Mouse (Mus musculus) neural tube, embryonic 15.5 days (tissue): ENCODE data around the gene Tbc1d2b. TPM values are rescaled to one million over a fixed set of nuclear protein-coding genes. Genes with fewer than 3 reads are reported as not detected.

Source experiments
- ATAC-seq: fragments of 200-750 bp; cut with Nextera tagmentation; 2 replicates; pipeline ENCODE4 v1.8.0; 2017; ENCODE audit warnings: mild to moderate bottlenecking, moderate TSS enrichment, moderate library complexity; ENCODE audit not compliant: low FRiP score
- H3K27ac ChIP-seq: fragments of 300-500 bp; sonication (generic); replicated peaks from 2 replicates; pipeline ENCODE4 v1.5.1; 2015; ENCODE audit warnings: mild to moderate bottlenecking, inconsistent platforms
- H3K27me3 ChIP-seq: fragments of 300-500 bp; sonication (generic); replicated peaks from 2 replicates; pipeline ENCODE4 v1.6.1; 2015; ENCODE audit warnings: inconsistent platforms
- H3K36me3 ChIP-seq: fragments of 300-500 bp; sonication (generic); 2 replicates; pipeline ENCODE4 v1.6.1; 2015; ENCODE audit warnings: inconsistent platforms
- H3K4me1 ChIP-seq: fragments of 300-500 bp; sonication (generic); 2 replicates; pipeline ENCODE4 v1.6.1; 2015; ENCODE audit warnings: inconsistent platforms
- H3K4me2 ChIP-seq: fragments of 300-500 bp; sonication (generic); 2 replicates; pipeline ENCODE4 v1.6.1; 2015; ENCODE audit warnings: inconsistent platforms, mild to moderate bottlenecking, moderate library complexity
- H3K4me3 ChIP-seq: fragments of 300-500 bp; sonication (generic); replicated peaks from 2 replicates; pipeline ENCODE4 v1.5.1; 2015; ENCODE audit warnings: mild to moderate bottlenecking, inconsistent platforms
- H3K9ac ChIP-seq: fragments of 300-500 bp; sonication (generic); replicated peaks from 2 replicates; pipeline ENCODE4 v1.6.1; 2015; ENCODE audit warnings: mild to moderate bottlenecking, inconsistent platforms
- H3K9me3 ChIP-seq: fragments of 300-500 bp; sonication (generic); replicated peaks from 2 replicates; pipeline ENCODE4 v1.6.1; 2016; ENCODE audit warnings: inconsistent platforms
- WGBS: fragments of 180-500 bp; shearing (Covaris S2); methylation state at CpG from one replicate; pipeline ENCODE4 v1.1.7; 2015; ENCODE audit warnings: mixed read lengths; 5-methylcytosine and 5-hydroxymethylcytosine counted together
- polyA plus RNA-seq: library from polyadenylated mRNA; unstranded; fragments of >200 nt; fragmentation: Nextera tagmentation; extraction: Ambion mirVana; gene quantifications from 2 replicates; pipeline ENCODE4 v1.2.1, GENCODE M21; 2015

The Tbc1d2b gene
- polyA plus RNA-seq, 1 experiment from 2014 or later: 6.1 TPM

DNA sequence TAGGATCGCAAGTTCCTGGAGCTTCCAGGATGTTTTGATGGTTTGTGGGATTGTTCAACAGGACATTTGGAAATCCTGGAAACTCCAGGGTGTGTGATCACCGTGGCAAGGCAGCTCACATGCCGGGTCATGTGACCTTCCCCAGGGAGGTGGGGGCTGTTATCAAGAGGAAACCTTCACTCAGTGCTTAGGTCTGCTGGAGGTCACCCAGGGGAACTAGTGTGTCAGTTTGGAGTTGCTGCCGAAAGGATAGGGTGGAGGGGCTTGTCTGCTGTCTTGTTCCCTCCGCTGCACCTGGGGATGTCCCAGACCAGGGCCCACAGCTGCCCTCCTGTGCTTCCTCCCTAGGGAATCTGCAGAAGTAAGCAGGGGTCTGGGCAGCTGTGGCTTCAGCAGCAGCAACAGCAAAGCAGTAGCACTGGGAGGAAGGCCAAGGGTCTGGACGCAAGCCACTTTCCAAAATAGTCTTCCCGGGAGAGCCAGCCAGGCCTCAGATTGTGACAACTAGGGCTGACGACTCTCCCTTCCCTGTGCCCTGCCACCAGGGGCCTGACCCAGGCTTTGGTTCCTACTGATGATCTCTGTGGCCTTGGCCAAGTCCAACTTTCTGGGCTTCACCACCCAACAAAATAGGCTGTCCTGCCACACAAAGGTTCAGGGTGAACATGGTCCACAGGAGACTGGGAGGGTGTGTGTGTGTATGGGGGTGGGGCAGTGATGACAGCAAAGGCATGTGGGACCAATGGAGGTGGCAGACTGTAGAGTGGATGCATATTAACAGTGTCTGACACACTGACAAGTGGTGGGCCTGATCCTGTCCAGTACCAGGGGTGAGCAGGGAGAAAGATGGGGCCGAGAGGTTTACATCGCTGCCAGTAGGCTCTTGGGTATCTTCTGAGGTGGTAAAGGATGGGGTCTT is 71.8 kb downstream of the Tbc1d2b start:
- peaks cover 46% of the 10 kb centered on the region; the same call in 1 of the 2 replicates for H3K36me3 ChIP-seq
- no peak for ATAC-seq
- H3K4me2 ChIP-seq: no peak overlapping the region
- no peaks in the 10 kb centered on the region for H3K4me1 ChIP-seq
- no peak overlapping the region for H3K9ac ChIP-seq
- H3K4me3 ChIP-seq: no peak overlapping the region
- 65% methylated on average over 10 of the region's 10 CpGs for WGBS
- H3K27me3 ChIP-seq: no peaks in the 10 kb centered on the region
- H3K9me3 ChIP-seq: no peaks in the 10 kb centered on the region
- H3K27ac ChIP-seq: no peak overlapping the region

DNA sequence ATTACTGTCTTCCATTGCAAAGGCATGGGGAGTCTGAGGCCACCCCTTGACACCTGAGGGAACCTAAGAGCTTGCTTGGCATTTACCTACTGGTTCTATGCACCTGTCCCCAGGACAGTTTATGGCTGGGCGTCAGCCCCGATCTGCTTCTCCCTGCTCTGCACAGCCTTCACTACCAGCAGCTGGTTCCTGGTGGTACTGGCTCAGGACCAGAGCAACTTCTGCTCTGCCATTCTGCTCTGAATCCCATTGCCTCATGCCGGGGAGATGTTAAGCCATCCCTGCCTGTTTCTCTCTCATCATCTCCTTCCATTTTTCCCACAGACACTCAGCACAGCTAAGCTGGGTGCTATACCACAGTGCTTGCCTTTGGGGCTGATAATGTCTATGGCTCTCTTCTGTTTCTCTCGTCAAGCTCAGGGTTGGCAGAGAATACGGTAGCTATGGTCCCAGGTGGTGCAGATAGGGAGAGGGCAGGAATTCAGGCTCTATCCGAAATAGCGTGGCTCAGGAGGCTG is 72.7 kb downstream of the Tbc1d2b start:
- Histone ChIP-seq H3K4me2 (no peak overlapping the region), H3K4me3 (no peak overlapping the region), H3K36me3 (peaks cover 49% of the 10 kb centered on the region; the same call in 1 of the 2 replicates), H3K27ac (no peak overlapping the region), H3K4me1 (no peaks in the 10 kb centered on the region), H3K27me3 (no peaks in the 10 kb centered on the region), H3K9me3 (no peaks in the 10 kb centered on the region), H3K9ac (no peak overlapping the region)
- ATAC-seq: no peak
- WGBS: 82% methylated on average over 7 of the region's 7 CpGs

DNA sequence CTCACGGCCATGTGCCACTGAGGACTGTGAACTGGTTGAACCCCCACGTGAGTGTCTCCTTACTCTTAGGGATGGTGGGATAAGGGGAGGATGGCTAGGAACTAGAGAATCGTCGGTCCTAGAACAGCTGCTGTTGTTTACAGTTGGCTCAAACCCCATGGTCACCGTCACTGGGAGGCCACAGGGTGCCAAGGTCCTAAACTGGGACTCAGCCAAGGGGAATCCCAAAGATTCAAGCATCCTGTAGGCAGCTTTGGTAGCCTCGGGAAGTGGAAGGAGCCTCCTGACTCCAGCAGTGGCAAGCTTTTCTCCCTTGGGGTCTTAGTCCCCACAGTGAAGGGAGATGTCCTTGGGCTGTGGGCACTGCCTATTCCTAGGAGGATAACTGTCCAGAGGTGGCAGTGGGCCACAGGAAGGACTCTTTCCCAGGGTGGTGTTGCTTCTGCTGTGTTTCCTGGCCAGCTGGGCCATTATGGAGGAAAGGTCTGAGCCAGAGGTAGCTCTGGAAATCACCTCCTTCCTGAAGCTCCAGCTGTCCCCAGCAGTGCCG is 73.4 kb downstream of the Tbc1d2b start:
- 82% methylated on average over 7 of the region's 7 CpGs for WGBS
- no peaks in the 10 kb centered on the region for H3K27me3 ChIP-seq
- ATAC-seq: no peak
- H3K9ac ChIP-seq: no peak overlapping the region
- no peak overlapping the region for H3K4me2 ChIP-seq
- peaks cover 49% of the 10 kb centered on the region; the same call in 1 of the 2 replicates for H3K36me3 ChIP-seq
- H3K9me3 ChIP-seq: no peaks in the 10 kb centered on the region
- no peak overlapping the region for H3K4me3 ChIP-seq
- no peaks in the 10 kb centered on the region for H3K4me1 ChIP-seq
- no peak overlapping the region for H3K27ac ChIP-seq

DNA sequence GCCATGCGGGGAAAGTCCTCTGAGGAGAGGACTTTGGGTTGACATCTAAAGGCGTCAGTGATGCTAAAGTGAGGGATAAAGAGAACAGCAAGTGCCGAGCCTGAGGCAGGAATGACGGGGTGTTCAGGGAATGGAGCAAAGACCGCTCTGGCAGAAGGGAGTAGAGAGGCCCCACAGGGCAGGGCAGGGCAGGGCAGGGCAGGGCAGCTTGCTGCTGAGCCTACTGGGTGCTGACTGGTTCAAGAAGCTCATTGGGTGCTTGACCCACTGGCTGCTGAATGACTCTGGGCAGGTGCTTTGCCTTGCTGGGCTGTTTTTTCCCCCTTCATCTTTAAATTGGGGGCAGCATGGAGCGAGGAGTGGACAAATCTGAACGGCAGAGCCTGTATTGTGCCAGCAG is 74.3 kb downstream of the Tbc1d2b start:
- Histone ChIP-seq H3K27ac (no peak overlapping the region), H3K36me3 (peaks cover 54% of the 10 kb centered on the region), H3K4me3 (no peak overlapping the region), H3K4me2 (no peak overlapping the region), H3K9me3 (no peaks in the 10 kb centered on the region), H3K4me1 (no peaks in the 10 kb centered on the region), H3K9ac (no peak overlapping the region), H3K27me3 (no peaks in the 10 kb centered on the region)
- no peak for ATAC-seq
- 90% methylated on average over 7 of the region's 7 CpGs for WGBS

DNA sequence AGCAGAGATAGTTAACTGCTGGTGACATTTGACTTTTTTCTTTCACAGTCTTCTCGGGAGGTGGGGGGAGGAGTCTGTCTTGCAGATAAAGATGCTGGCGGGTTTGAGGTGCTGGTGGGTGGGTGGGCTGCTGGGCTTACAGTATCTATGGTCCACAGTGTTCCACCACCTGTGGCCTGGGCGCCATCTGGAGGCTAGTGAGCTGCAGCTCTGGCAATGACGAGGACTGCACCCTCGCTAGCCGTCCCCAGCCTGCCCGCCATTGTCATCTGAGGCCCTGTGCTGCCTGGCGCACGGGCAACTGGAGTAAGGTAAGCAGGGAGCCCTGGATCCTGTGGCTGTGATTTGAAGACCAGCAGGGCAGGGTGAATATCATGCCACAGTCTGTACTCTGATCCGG is 75.6 kb downstream of the Tbc1d2b start:
- 84% methylated on average over 10 of the region's 10 CpGs for WGBS
- no peak overlapping the region for H3K27ac ChIP-seq
- no peak for ATAC-seq
- no peaks in the 10 kb centered on the region for H3K27me3 ChIP-seq
- H3K4me3 ChIP-seq: no peak overlapping the region
- peaks cover 47% of the 10 kb centered on the region for H3K36me3 ChIP-seq
- no peak overlapping the region for H3K4me2 ChIP-seq
- no peak overlapping the region for H3K9ac ChIP-seq
- H3K4me1 ChIP-seq: no peaks in the 10 kb centered on the region
- no peaks in the 10 kb centered on the region for H3K9me3 ChIP-seq

DNA sequence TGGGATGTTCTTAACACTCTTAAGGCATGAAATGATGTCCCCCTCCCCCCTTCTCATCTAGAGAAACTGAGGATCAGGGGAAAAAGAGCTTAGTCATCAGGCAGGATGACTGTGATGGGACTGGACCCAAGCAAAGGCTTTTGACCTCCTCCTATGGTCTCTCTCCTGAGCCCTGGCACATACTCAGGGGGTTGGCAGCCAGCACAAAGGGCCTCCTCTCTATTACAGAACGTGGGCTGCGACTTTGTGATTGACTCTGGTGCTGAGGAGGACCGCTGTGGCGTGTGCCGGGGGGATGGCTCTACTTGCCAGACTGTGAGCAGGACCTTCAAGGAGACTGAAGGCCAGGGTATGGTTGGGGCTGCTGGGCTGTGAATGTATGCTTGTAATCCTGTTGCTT is 81.2 kb downstream of the Tbc1d2b start:
- Histone ChIP-seq H3K4me2 (no peak overlapping the region), H3K27me3 (no peaks in the 10 kb centered on the region), H3K4me3 (no peak overlapping the region), H3K36me3 (peaks cover 44% of the 10 kb centered on the region), H3K9me3 (no peaks in the 10 kb centered on the region), H3K4me1 (peaks cover under 1% of the 10 kb centered on the region; the same call in 1 of the 2 replicates), H3K27ac (no peak overlapping the region), H3K9ac (no peak overlapping the region)
- no peak for ATAC-seq
- 77% methylated on average over 5 of the region's 5 CpGs for WGBS

DNA sequence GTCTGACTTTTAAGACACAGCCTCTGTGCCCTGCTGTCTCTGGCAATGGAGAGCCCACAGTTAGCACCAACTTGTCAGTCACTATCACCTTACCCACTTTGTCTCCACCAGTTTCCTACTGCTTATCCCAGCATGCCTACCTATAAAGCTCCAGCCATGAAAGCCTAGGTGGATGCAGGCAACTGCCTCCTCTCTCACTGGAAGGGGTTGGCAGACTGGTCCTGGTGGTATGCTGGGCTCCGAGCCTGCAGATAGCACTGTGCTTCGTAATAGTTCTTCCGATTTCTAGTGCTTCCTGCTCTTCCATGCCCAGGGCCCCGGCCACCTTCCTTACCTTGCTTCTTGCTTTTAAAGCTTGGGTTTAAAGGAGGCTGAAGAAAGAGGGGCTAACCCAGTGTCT is 81.7 kb downstream of the Tbc1d2b start:
- Histone ChIP-seq H3K27me3 (no peaks in the 10 kb centered on the region), H3K4me2 (no peak overlapping the region), H3K4me3 (no peak overlapping the region), H3K27ac (no peak overlapping the region), H3K9ac (no peak overlapping the region), H3K4me1 (peaks cover 5% of the 10 kb centered on the region; the same call in 1 of the 2 replicates), H3K9me3 (no peaks in the 10 kb centered on the region), H3K36me3 (peaks cover 43% of the 10 kb centered on the region)
- no peak for ATAC-seq
- 95% methylated on average over 4 of the region's 4 CpGs for WGBS

DNA sequence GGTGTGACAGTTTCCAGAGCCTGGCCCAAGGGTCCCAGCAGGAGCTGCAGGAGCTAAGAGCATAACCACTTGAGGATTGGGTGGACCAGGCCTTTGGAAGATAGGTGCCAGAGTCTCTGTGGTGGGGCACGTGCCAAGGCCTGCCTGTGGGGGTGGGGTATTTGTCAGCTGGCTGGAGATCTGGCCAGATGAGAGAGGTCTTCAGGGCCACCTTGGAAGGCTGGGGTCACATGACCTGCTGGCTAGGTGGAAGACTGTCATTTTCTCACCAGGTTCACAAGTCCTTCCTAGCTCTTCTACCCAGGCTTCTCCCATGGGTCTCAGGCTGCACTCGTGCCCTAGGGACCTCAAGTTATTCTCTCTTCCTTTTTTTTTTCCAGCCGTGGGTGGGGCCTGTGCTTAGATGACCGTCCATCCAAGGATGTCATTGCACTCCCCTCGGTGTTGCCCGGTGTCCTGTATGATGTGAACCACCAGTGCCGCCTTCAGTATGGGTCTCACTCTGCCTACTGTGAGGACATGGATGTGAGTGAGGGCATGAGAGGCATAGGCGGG is 85.2 kb downstream of the Tbc1d2b start:
- Histone ChIP-seq H3K27me3 (no peaks in the 10 kb centered on the region), H3K9me3 (no peaks in the 10 kb centered on the region), H3K9ac (no peak overlapping the region), H3K36me3 (peaks cover 31% of the 10 kb centered on the region), H3K4me2 (no peak overlapping the region), H3K4me3 (no peak overlapping the region), H3K4me1 (peaks cover 5% of the 10 kb centered on the region; the same call in 1 of the 2 replicates), H3K27ac (no peak overlapping the region)
- WGBS: 88% methylated on average over 8 of the region's 8 CpGs
- ATAC-seq: no peak

DNA sequence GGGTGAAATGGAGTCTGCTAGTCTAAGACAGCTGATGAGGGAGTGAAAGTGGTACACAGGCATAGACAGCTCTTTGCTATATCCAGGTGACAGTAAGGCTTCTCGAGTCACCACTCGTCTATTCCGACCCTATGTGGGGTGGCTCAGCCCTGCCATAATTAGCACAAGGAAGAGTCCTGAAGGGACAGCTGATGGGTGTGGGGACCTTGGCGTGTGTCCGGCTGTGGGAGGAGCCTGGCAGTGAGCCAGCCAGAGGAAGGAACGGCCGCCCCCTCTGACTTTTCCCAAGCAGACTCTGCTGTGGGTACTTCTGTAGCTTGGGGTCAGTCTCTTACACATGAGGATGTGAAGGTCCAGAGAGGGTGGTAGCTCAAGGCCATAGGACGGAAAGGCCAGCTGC is 86.5 kb downstream of the Tbc1d2b start:
- Histone ChIP-seq H3K4me1 (peaks cover 5% of the 10 kb centered on the region; the same call in 1 of the 2 replicates), H3K36me3 (peaks cover 29% of the 10 kb centered on the region), H3K9me3 (no peaks in the 10 kb centered on the region), H3K9ac (no peak overlapping the region), H3K4me2 (no peak overlapping the region), H3K27ac (no peak overlapping the region), H3K4me3 (no peak overlapping the region), H3K27me3 (no peaks in the 10 kb centered on the region)
- 59% methylated on average over 8 of the region's 8 CpGs for WGBS
- no peak for ATAC-seq

DNA sequence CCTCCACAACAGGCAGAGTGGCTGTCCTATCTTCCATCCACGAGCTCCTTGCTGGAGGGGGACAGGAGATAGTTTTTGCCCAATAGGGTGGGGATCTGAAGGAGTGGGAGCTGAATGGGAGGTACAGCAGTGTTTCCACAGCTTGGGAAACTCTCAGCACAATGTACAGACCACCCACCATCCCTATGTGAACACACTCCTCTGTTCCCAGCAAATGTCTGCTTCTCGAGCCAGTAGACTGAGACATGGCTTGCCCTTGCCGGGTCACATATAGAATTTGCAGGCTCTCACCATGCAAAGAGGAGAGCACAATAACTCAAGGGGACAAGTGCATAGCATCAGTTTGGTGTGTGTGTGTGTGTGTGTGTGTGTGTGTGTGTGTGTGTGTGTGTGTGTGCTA is 87.1 kb downstream of the Tbc1d2b start:
- ATAC-seq: no peak
- peaks cover 28% of the 10 kb centered on the region; the same call in 1 of the 2 replicates for H3K36me3 ChIP-seq
- H3K4me1 ChIP-seq: peaks cover 5% of the 10 kb centered on the region; the same call in 1 of the 2 replicates
- H3K9ac ChIP-seq: no peak overlapping the region
- H3K9me3 ChIP-seq: no peaks in the 10 kb centered on the region
- whole genome bisulfite sequencing: 77% methylated on average over 3 of the region's 3 CpGs
- no peak overlapping the region for H3K4me2 ChIP-seq
- H3K27ac ChIP-seq: no peak overlapping the region
- H3K4me3 ChIP-seq: no peak overlapping the region
- H3K27me3 ChIP-seq: no peaks in the 10 kb centered on the region

DNA sequence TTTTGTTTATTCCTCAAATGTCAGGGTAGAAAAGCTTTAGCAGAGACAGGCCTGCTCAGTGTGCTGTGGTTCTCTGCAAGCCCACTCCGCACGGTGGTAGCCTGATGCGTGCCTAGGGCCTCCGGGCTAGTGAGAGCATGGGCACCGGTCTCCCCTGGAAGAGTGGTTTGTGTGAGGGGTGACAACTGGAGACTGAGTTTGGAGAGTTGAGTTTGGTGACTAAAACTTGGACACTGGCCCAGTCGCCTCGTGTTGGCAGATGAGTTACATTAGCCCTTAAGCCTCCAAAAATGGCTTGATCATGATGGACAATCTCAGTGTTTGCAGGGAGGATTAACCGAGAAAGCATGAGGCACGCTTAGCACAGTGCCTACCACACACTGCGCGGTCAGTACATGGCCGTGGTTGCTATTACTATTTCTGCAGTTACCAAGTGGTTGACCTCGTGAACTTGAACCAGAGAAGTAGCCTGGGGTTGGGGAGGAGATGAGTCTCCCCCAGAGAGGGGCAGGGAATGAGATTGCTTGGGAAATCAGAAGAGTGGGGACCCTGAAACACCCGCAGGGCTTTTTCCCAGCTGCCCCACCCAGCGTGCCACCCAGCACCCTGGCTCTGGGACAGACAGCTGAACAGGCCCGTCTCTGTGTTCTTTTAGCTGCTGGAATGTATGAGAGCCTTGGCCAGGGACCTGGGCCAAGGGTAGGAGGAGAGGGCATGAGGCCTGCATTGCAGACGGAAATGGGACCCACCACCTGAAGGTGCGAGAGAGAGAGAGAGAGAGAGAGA is 87.8 kb downstream of the Tbc1d2b start:
- 91% methylated on average over 18 of the region's 18 CpGs for WGBS
- H3K27me3 ChIP-seq: no peaks in the 10 kb centered on the region
- peaks cover 30% of the 10 kb centered on the region for H3K36me3 ChIP-seq
- H3K27ac ChIP-seq: no peak overlapping the region
- H3K4me3 ChIP-seq: no peak overlapping the region
- no peak for ATAC-seq
- peaks cover 5% of the 10 kb centered on the region; the same call in 1 of the 2 replicates for H3K4me1 ChIP-seq
- no peak overlapping the region for H3K9ac ChIP-seq
- no peaks in the 10 kb centered on the region for H3K9me3 ChIP-seq
- no peak overlapping the region for H3K4me2 ChIP-seq
